Mouse (Mus musculus) intestine, embryonic 15.5 days (tissue): ENCODE results near the gene Sbp. TPM values are rescaled to one million over a fixed set of nuclear protein-coding genes. Genes with fewer than 3 reads are reported as not detected.

Experiments used
- ATAC-seq: fragments of 200-750 bp; cut with Nextera tagmentation; 2 replicates; pipeline ENCODE4 v1.8.0; 2017; ENCODE audit warnings: moderate TSS enrichment, moderate library complexity
- H3K27ac ChIP-seq: fragments of 300-500 bp; sonication (generic); 2 replicates; pipeline ENCODE4 v1.5.1; 2015; ENCODE audit warnings: mild to moderate bottlenecking, inconsistent platforms
- H3K27me3 ChIP-seq: fragments of 300-500 bp; sonication (generic); replicated peaks from 2 replicates; pipeline ENCODE4 v1.6.1; 2015; ENCODE audit warnings: inconsistent platforms
- H3K36me3 ChIP-seq: fragments of 300-500 bp; sonication (generic); 2 replicates; pipeline ENCODE4 v1.6.1; 2015; ENCODE audit warnings: inconsistent platforms
- H3K4me1 ChIP-seq: fragments of 300-500 bp; sonication (generic); replicated peaks from 2 replicates; pipeline ENCODE4 v1.6.1; 2015; ENCODE audit warnings: inconsistent platforms
- H3K4me2 ChIP-seq: fragments of 300-500 bp; sonication (generic); replicated peaks from 2 replicates; pipeline ENCODE4 v1.6.1; 2015; ENCODE audit warnings: mild to moderate bottlenecking, inconsistent platforms
- H3K4me3 ChIP-seq: fragments of 300-500 bp; sonication (generic); replicated peaks from 2 replicates; pipeline ENCODE4 v1.5.1; 2015; ENCODE audit warnings: inconsistent platforms
- H3K9ac ChIP-seq: fragments of 300-500 bp; sonication (generic); 2 replicates; pipeline ENCODE4 v1.6.1; 2015; ENCODE audit warnings: inconsistent platforms
- H3K9me3 ChIP-seq: fragments of 300-500 bp; sonication (generic); 2 replicates; pipeline ENCODE4 v1.6.1; 2016; ENCODE audit warnings: inconsistent platforms
- WGBS: fragments of 180-500 bp; shearing (Covaris S2); methylation state at CpG from one replicate; pipeline ENCODE4 v1.1.7; 2015; 5-methylcytosine and 5-hydroxymethylcytosine counted together
- polyA plus RNA-seq: library from polyadenylated mRNA; unstranded; fragments of >200 nt; fragmentation: Nextera tagmentation; extraction: Ambion mirVana; gene quantifications from 2 replicates; pipeline ENCODE4 v1.2.1, GENCODE M21; 2015

The Sbp gene
- polyA plus RNA-seq, 1 experiment from 2014 or later: not detected

DNA sequence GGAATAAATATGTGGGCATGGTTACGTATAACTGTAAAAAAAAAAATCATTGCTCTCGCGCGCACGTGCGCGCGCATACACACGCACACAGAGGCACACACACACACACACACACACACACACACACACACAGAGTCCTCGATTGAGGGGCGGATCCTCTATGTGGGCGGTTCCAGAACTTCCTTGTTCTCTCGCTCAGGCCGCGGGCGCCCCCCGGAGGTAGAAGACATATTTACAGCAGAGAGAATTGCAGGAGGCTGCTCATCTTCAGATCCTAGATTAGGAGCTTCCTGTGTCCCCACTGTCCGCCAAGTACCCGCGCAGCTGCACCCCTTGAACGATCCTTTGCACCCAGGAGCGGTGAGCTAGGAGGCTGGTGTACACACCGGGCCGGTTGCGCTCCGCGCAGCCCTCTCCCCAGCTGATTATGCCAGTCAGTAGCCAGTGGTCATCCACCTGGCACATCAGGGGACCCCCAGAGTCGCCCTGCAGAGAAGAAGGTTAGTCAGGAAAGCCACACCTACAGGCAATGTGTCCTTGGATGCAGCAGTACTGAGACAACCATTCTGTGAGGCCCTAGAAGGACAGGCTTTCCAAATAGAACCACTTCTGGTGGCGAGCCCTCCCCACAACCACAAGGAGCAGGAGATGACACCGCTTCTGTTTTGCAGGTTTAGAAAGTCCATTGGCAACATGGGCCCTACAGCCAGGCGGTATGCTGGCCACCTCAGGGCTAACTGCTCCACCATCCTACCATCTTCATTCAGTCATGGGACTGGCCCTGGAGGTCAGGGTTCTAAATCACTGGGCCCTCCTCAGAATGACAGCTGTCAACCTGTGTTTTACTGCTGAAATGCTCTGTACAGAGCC, 52.3 kb downstream of the Sbp start:
- peak overlapping the region; percentile 39; the same call in 1 of the 2 replicates for H3K9ac ChIP-seq
- H3K27ac ChIP-seq: no peak overlapping the region
- peaks cover 10% of the 10 kb centered on the region for H3K4me1 ChIP-seq
- no peaks in the 10 kb centered on the region for H3K27me3 ChIP-seq
- H3K9me3 ChIP-seq: no peaks in the 10 kb centered on the region
- no peaks in the 10 kb centered on the region for H3K36me3 ChIP-seq
- peak; percentile 75 for ATAC-seq
- peak overlapping the region; percentile 25 for H3K4me3 ChIP-seq
- H3K4me2 ChIP-seq: peak overlapping the region; percentile 67
- WGBS: 11% methylated on average over 31 of the region's 31 CpGs

DNA sequence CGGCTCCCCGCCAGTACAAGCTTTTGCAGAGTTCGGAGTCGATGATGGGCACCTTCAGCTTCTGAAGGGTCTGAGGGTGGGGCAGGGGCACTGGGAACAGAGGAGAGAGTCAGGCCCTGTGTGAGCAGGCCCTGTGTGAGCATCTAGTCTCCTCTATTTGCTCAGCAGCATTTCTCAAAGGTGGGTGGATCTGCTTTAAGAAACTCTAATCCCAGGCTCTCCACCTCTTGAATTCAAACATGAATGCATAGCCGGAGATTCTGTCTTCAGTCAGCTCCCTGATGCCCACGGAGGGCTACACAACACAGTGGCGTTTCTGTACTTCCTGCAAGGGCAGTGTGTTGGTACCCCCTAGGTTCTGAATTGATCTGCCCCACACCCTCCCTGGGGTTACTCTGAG, 53.2 kb downstream of the Sbp start:
- no peak overlapping the region for H3K4me3 ChIP-seq
- H3K27ac ChIP-seq: no peak overlapping the region
- H3K9me3 ChIP-seq: no peaks in the 10 kb centered on the region
- no peak for ATAC-seq
- no peak overlapping the region for H3K9ac ChIP-seq
- 62% methylated on average over 7 of the region's 7 CpGs for WGBS
- H3K27me3 ChIP-seq: no peaks in the 10 kb centered on the region
- H3K36me3 ChIP-seq: no peaks in the 10 kb centered on the region
- H3K4me2 ChIP-seq: no peak overlapping the region
- peaks cover 10% of the 10 kb centered on the region for H3K4me1 ChIP-seq

Other genes with a start within 250 kb of the Sbp start
- gene 1520401A03Rik, start 218.9 kb upstream of the Sbp start, polyA plus RNA-seq: 0.14 TPM in 1 of 2 replicates, not detected in the other
- 42.3 and 46.0 TPM in 2 replicates for gene Pkmyt1, start 215.3 kb upstream of the Sbp start, polyA plus RNA-seq
- 21.8 and 22.7 TPM in 2 replicates for gene Paqr4, start 200.8 kb upstream of the Sbp start, polyA plus RNA-seq
- 0.33 and 0.49 TPM in 2 replicates for gene Kremen2, start 195.8 kb upstream of the Sbp start, polyA plus RNA-seq
- gene Flywch1, start 170.1 kb upstream of the Sbp start, polyA plus RNA-seq: 48.3 and 49.4 TPM in 2 replicates
- 14.7 TPM in 2 replicates for gene Flywch2, start 155.6 kb upstream of the Sbp start, polyA plus RNA-seq
- gene Srrm2, start 151.1 kb upstream of the Sbp start, polyA plus RNA-seq: 408 and 435 TPM in 2 replicates
- gene Elob, start 112.5 kb upstream of the Sbp start, polyA plus RNA-seq: 939 and 946 TPM in 2 replicates
- 0.14 and 0.20 TPM in 2 replicates for gene Prss33, start 105.6 kb upstream of the Sbp start, polyA plus RNA-seq
- gene Prss32, start 97.8 kb upstream of the Sbp start, polyA plus RNA-seq: 5.1 and 9.9 TPM in 2 replicates
- gene Prss41, start 97.5 kb upstream of the Sbp start, polyA plus RNA-seq: 2.1 and 3.3 TPM in 2 replicates
- gene Prss21, start 73.6 kb upstream of the Sbp start, polyA plus RNA-seq: not detected in 2 replicates
- gene Dcpp1, start 60.8 kb upstream of the Sbp start, polyA plus RNA-seq: not detected in 2 replicates
- not detected in 2 replicates for gene Dcpp2, start 60.8 kb upstream of the Sbp start, polyA plus RNA-seq
- not detected in 2 replicates for gene Dcpp3, start 24.2 kb upstream of the Sbp start, polyA plus RNA-seq
- gene Sbpl, start 13.6 kb downstream of the Sbp start, polyA plus RNA-seq: not detected in 2 replicates
- gene Prss30, start 38.9 kb downstream of the Sbp start, polyA plus RNA-seq: 1.4 and 2.2 TPM in 2 replicates
- not detected in 2 replicates for gene Prss22, start 56.4 kb downstream of the Sbp start, polyA plus RNA-seq
- gene Prss27, start 96.5 kb downstream of the Sbp start, polyA plus RNA-seq: 0.11 and 0.18 TPM in 2 replicates
- gene Kctd5, start 131.8 kb downstream of the Sbp start, polyA plus RNA-seq: 64.5 and 66.6 TPM in 2 replicates
- 35.8 and 36.0 TPM in 2 replicates for gene Pdpk1, start 209.3 kb downstream of the Sbp start, polyA plus RNA-seq
- gene Amdhd2, start 222.1 kb downstream of the Sbp start, polyA plus RNA-seq: 34.3 and 43.5 TPM in 2 replicates
- 572 and 634 TPM in 2 replicates for gene Atp6v0c, start 228.0 kb downstream of the Sbp start, polyA plus RNA-seq